ENCODE assay signal across 18 mouse cellular contexts in the genomic region with DNA sequence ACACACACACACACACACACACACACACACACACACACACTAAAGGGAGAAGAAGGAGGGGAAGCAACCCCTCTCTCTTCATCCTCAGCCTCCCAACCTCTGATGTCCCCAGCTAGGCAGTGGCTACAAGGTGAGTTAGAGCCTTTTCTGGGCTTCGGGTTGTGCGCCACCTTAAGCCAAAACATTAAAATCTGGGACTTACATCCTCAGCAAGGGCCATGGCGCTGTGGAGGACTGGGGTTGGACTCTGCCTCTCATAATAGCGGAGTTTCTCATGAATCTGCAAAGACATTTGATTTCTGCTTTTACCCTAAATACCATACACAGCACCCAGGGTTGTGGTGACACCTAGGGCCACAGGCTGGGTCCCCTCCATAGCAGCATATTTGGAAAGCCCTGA. TPM values are rescaled to one million over a fixed set of nuclear protein-coding genes. Genes with fewer than 3 reads are reported as not detected.
DNase-seq lines count a peak whose midpoint lies in the region; ATAC-seq lines count a peak whose summit lies in the region.
"Had no signal": no experiment of that assay in that cellular context is flagged by ENCODE, and none has a peak within 500 bp of the region (broad histone marks: within the 10 kb centered on the region; RNA-seq: fewer than 3 reads in every experiment).

No protein-coding gene starts in this region.

- 85% methylated on average over 4 of the region's 4 CpGs for WGBS in hindbrain, embryonic 10.5 days
- WGBS in hindbrain, embryonic 11.5 days: 90% methylated on average over 4 of the region's 4 CpGs
- 87% methylated on average over 4 of the region's 4 CpGs for WGBS in forebrain, embryonic 12.5 days
- WGBS in limb, embryonic 10.5 days: 82% methylated on average over 4 of the region's 4 CpGs
- WGBS in neural tube, embryonic 13.5 days: 81% methylated on average over 4 of the region's 4 CpGs

- H3K4me3 ChIP-seq in hindbrain, embryonic 10.5 days: peak overlapping the region; percentile 86; the same call in 1 of the 2 replicates
- H3K4me3 ChIP-seq in hindbrain, embryonic 11.5 days (ENCODE audit: low read depth, low read length): no peak overlapping the region
- H3K4me3 ChIP-seq in forebrain, embryonic 12.5 days (replicated peaks): peak overlapping the region; percentile 69; the same call in 1 of the 2 replicates
- H3K4me3 ChIP-seq in limb, embryonic 10.5 days: peak overlapping the region; percentile 87
- peak overlapping the region; percentile 62 for H3K4me3 ChIP-seq in neural tube, embryonic 13.5 days
- H3K4me3 ChIP-seq: heart, embryonic 13.5 days; liver, embryonic 12.5 days had no signal

- 0 out of 2 replicates have a peak overlapping the region, but pooled peaks have one; percentile 14 for H3K27ac ChIP-seq in hindbrain, embryonic 10.5 days
- no peak overlapping the region for H3K27ac ChIP-seq in hindbrain, embryonic 11.5 days (ENCODE audit: low read depth, low read length)
- H3K27ac ChIP-seq in forebrain, embryonic 12.5 days: 0 out of 2 replicates have a peak overlapping the region, but pooled peaks have one; percentile 20
- H3K27ac ChIP-seq in limb, embryonic 10.5 days: no peak overlapping the region
- 0 out of 2 replicates have a peak overlapping the region, but pooled peaks have one; percentile 3 for H3K27ac ChIP-seq in neural tube, embryonic 13.5 days (replicated peaks)
- H3K27ac ChIP-seq: heart, embryonic 13.5 days; liver, embryonic 12.5 days had no signal

- peaks cover 45% of the 10 kb centered on the region for H3K27me3 ChIP-seq in hindbrain, embryonic 10.5 days (ENCODE audit: insufficient read depth, poor library complexity, severe bottlenecking)
- H3K27me3 ChIP-seq in hindbrain, embryonic 11.5 days (ENCODE audit: control insufficient read depth, insufficient read depth, low read length): no peaks in the 10 kb centered on the region; the same call in 1 of the 2 replicates
- no peaks in the 10 kb centered on the region for H3K27me3 ChIP-seq in forebrain, embryonic 12.5 days
- 0 out of 2 replicates have a peak, but pooled peaks cover 4% of the 10 kb centered on the region for H3K27me3 ChIP-seq in limb, embryonic 10.5 days (ENCODE audit: low read depth, poor library complexity, severe bottlenecking)
- H3K27me3 ChIP-seq in neural tube, embryonic 13.5 days: no peaks in the 10 kb centered on the region

- no peaks in the 10 kb centered on the region for H3K9me3 ChIP-seq in hindbrain, embryonic 10.5 days
- no peaks in the 10 kb centered on the region for H3K9me3 ChIP-seq in hindbrain, embryonic 11.5 days (ENCODE audit: control insufficient read depth, low read length)
- H3K9me3 ChIP-seq in forebrain, embryonic 12.5 days: no peaks in the 10 kb centered on the region
- no peaks in the 10 kb centered on the region for H3K9me3 ChIP-seq in limb, embryonic 10.5 days (replicated peaks)
- no peaks in the 10 kb centered on the region for H3K9me3 ChIP-seq in neural tube, embryonic 13.5 days
- H3K9me3 ChIP-seq: G1E; heart, embryonic 13.5 days; liver, embryonic 12.5 days had no signal

- H3K4me1 ChIP-seq in hindbrain, embryonic 10.5 days (replicated peaks): peaks cover 41% of the 10 kb centered on the region
- peaks cover 11% of the 10 kb centered on the region for H3K4me1 ChIP-seq in hindbrain, embryonic 11.5 days (replicated peaks; ENCODE audit: control insufficient read depth, insufficient read depth, low read length)
- peaks cover 35% of the 10 kb centered on the region for H3K4me1 ChIP-seq in forebrain, embryonic 12.5 days
- peaks cover 44% of the 10 kb centered on the region for H3K4me1 ChIP-seq in limb, embryonic 10.5 days
- H3K4me1 ChIP-seq in neural tube, embryonic 13.5 days (replicated peaks): peaks cover 47% of the 10 kb centered on the region

- no peak for DNase-seq in hindbrain, embryonic 10.5 days (ENCODE audit: low spot score)
- no peak for DNase-seq in hindbrain, embryonic 11.5 days (ENCODE audit: low spot score)
- no peak for DNase-seq in limb, embryonic 10.5 days (ENCODE audit: low spot score)
- DNase-seq in urinary bladder, adult 18-20 months (ENCODE audit: low spot score in 2 of 2): no peak
- DNase-seq in ovary, postnatal 10 days (ENCODE audit: low spot score): no peak
- DNase-seq in left cerebral cortex, adult 18-20 months (ENCODE audit: low spot score in 2 of 2): no peak
- DNase-seq: adrenal gland, postnatal 36 days; B cell, adult 2 months; kidney, postnatal 10 days had no signal

- no peak for ATAC-seq in hindbrain, embryonic 11.5 days (ENCODE audit: low FRiP score)
- ATAC-seq in forebrain, embryonic 12.5 days (ENCODE audit: low FRiP score): no peak
- no peak for ATAC-seq in neural tube, embryonic 13.5 days (ENCODE audit: low read depth)
- ATAC-seq: liver, embryonic 12.5 days; lung, postnatal 0 days had no signal

- no peak overlapping the region for H3K4me2 ChIP-seq in hindbrain, embryonic 11.5 days (replicated peaks; ENCODE audit: low read depth, low read length)
- peak overlapping the region; percentile 78 for H3K4me2 ChIP-seq in forebrain, embryonic 12.5 days
- peak overlapping the region; percentile 65 for H3K4me2 ChIP-seq in neural tube, embryonic 13.5 days
- H3K4me2 ChIP-seq: liver, embryonic 12.5 days had no signal

- peaks cover 22% of the 10 kb centered on the region for H3K36me3 ChIP-seq in hindbrain, embryonic 10.5 days
- H3K36me3 ChIP-seq in hindbrain, embryonic 11.5 days (ENCODE audit: control insufficient read depth, insufficient read depth, low read length): 0 out of 2 replicates have a peak, but pooled peaks cover 2% of the 10 kb centered on the region
- peaks cover 26% of the 10 kb centered on the region for H3K36me3 ChIP-seq in forebrain, embryonic 12.5 days (replicated peaks)
- H3K36me3 ChIP-seq in limb, embryonic 10.5 days: peaks cover 48% of the 10 kb centered on the region
- peaks cover 25% of the 10 kb centered on the region for H3K36me3 ChIP-seq in neural tube, embryonic 13.5 days
- H3K36me3 ChIP-seq: G1E; liver, embryonic 12.5 days had no signal

- H3K9ac ChIP-seq in hindbrain, embryonic 11.5 days (ENCODE audit: low read depth, low read length): no peak overlapping the region
- peak overlapping the region; percentile 85; the same call in 1 of the 2 replicates for H3K9ac ChIP-seq in forebrain, embryonic 12.5 days
- peak overlapping the region; percentile 86 for H3K9ac ChIP-seq in neural tube, embryonic 13.5 days
- H3K9ac ChIP-seq: heart, embryonic 13.5 days; liver, embryonic 12.5 days had no signal

RNA-seq across cellular contexts. Expression of a gene that starts 3.4 kb away (rescaled TPM):
- polyA plus RNA-seq in hindbrain, embryonic 10.5 days (2016; fragmentation: Nextera tagmentation; extraction: Ambion mirVana): 14.4 and 27.4 TPM in 2 replicates
- polyA plus RNA-seq in hindbrain, embryonic 11.5 days (2014; fragmentation: Nextera tagmentation; extraction: Ambion mirVana): 23.3 and 26.5 TPM in 2 replicates
- 35.7 and 37.6 TPM in 2 replicates for polyA plus RNA-seq in forebrain, embryonic 12.5 days (2016; fragmentation: Nextera tagmentation; extraction: Ambion mirVana)
- 17.7 and 18.4 TPM in 2 replicates for polyA plus RNA-seq in limb, embryonic 10.5 days (2016; fragmentation: Nextera tagmentation; extraction: Ambion mirVana)
- 44.4 and 49.6 TPM in 2 replicates for polyA plus RNA-seq in neural tube, embryonic 13.5 days (2015; fragmentation: Nextera tagmentation; extraction: Ambion mirVana)
- total RNA-seq in left cerebral cortex, adult 18-20 months (2021): 10 to 100 TPM; 77.6 to 89.6 TPM
- polyA plus RNA-seq: G1E had no signal

RNA-seq across cellular contexts. Expression of a gene that starts 16.4 kb away (rescaled TPM):
- 0.12 and 0.35 TPM in 2 replicates for polyA plus RNA-seq in hindbrain, embryonic 10.5 days (2016; fragmentation: Nextera tagmentation; extraction: Ambion mirVana)
- 0.09 and 0.13 TPM in 2 replicates for polyA plus RNA-seq in hindbrain, embryonic 11.5 days (2014; fragmentation: Nextera tagmentation; extraction: Ambion mirVana)
- 0.17 and 0.23 TPM in 2 replicates for polyA plus RNA-seq in forebrain, embryonic 12.5 days (2016; fragmentation: Nextera tagmentation; extraction: Ambion mirVana)
- polyA plus RNA-seq in limb, embryonic 10.5 days (2016; fragmentation: Nextera tagmentation; extraction: Ambion mirVana): 0.38 and 0.45 TPM in 2 replicates
- polyA plus RNA-seq in neural tube, embryonic 13.5 days (2015; fragmentation: Nextera tagmentation; extraction: Ambion mirVana): 0.45 and 0.65 TPM in 2 replicates
- under 1 TPM in 1 of 2 experiments, not detected in 1; 0.19 TPM for total RNA-seq in left cerebral cortex, adult 18-20 months (2021)
- total RNA-seq: G1E; layer of hippocampus, postnatal 25 days had no signal
- polyA plus RNA-seq: G1E had no signal

RNA-seq across cellular contexts. Expression of a gene that starts 38.1 kb away (rescaled TPM):
- 11.6 and 12.4 TPM in 2 replicates for polyA plus RNA-seq in hindbrain, embryonic 10.5 days (2016; fragmentation: Nextera tagmentation; extraction: Ambion mirVana)
- 11.4 and 12.1 TPM in 2 replicates for polyA plus RNA-seq in hindbrain, embryonic 11.5 days (2014; fragmentation: Nextera tagmentation; extraction: Ambion mirVana)
- 9.0 and 9.8 TPM in 2 replicates for polyA plus RNA-seq in forebrain, embryonic 12.5 days (2016; fragmentation: Nextera tagmentation; extraction: Ambion mirVana)
- 9.2 TPM in 2 replicates for polyA plus RNA-seq in limb, embryonic 10.5 days (2016; fragmentation: Nextera tagmentation; extraction: Ambion mirVana)
- 19.7 and 20.2 TPM in 2 replicates for polyA plus RNA-seq in neural tube, embryonic 13.5 days (2015; fragmentation: Nextera tagmentation; extraction: Ambion mirVana)
- total RNA-seq in left cerebral cortex, adult 18-20 months (2021): 100 to 1,000 TPM; 195 to 205 TPM

RNA-seq across cellular contexts. Expression of a gene that starts 40.8 kb away (rescaled TPM):
- not detected in 2 replicates for polyA plus RNA-seq in hindbrain, embryonic 10.5 days (2016; fragmentation: Nextera tagmentation; extraction: Ambion mirVana)
- not detected in 2 replicates for polyA plus RNA-seq in hindbrain, embryonic 11.5 days (2014; fragmentation: Nextera tagmentation; extraction: Ambion mirVana)
- not detected in 2 replicates for polyA plus RNA-seq in forebrain, embryonic 12.5 days (2016; fragmentation: Nextera tagmentation; extraction: Ambion mirVana)
- not detected in 2 replicates for polyA plus RNA-seq in limb, embryonic 10.5 days (2016; fragmentation: Nextera tagmentation; extraction: Ambion mirVana)
- polyA plus RNA-seq in neural tube, embryonic 13.5 days (2015; fragmentation: Nextera tagmentation; extraction: Ambion mirVana): not detected in 2 replicates
- not detected for total RNA-seq in left cerebral cortex, adult 18-20 months (2021)
- total RNA-seq: adrenal gland, postnatal 36 days; G1E; gastrocnemius, postnatal 14 days; layer of hippocampus, postnatal 25 days had no signal
- polyA plus RNA-seq: G1E; heart, embryonic 13.5 days; liver, embryonic 12.5 days; spleen, adult 2 months had no signal

RNA-seq across cellular contexts. Expression of a gene that starts 58.1 kb away (rescaled TPM):
- 1.1 and 1.3 TPM in 2 replicates for polyA plus RNA-seq in hindbrain, embryonic 10.5 days (2016; fragmentation: Nextera tagmentation; extraction: Ambion mirVana)
- 0.11 and 0.31 TPM in 2 replicates for polyA plus RNA-seq in hindbrain, embryonic 11.5 days (2014; fragmentation: Nextera tagmentation; extraction: Ambion mirVana)
- polyA plus RNA-seq in forebrain, embryonic 12.5 days (2016; fragmentation: Nextera tagmentation; extraction: Ambion mirVana): 0.09 and 0.15 TPM in 2 replicates
- 1.6 and 1.9 TPM in 2 replicates for polyA plus RNA-seq in limb, embryonic 10.5 days (2016; fragmentation: Nextera tagmentation; extraction: Ambion mirVana)
- polyA plus RNA-seq in neural tube, embryonic 13.5 days (2015; fragmentation: Nextera tagmentation; extraction: Ambion mirVana): 0.08 and 0.14 TPM in 2 replicates
- not detected for total RNA-seq in left cerebral cortex, adult 18-20 months (2021)
- total RNA-seq: adrenal gland, postnatal 36 days; G1E; gastrocnemius, postnatal 14 days; layer of hippocampus, postnatal 25 days had no signal
- polyA plus RNA-seq: G1E; lung, postnatal 0 days had no signal

Comparison
In these comparisons a context has a peak if more than half of its experiments do, and no peak if none do; other contexts are left out.
1. H3K27ac ChIP-seq: peak in hindbrain, embryonic 10.5 days (single experiment), forebrain, embryonic 12.5 days (single experiment) and neural tube, embryonic 13.5 days (single experiment); none in hindbrain, embryonic 11.5 days (single experiment) and limb, embryonic 10.5 days (single experiment).